ENCODE assay signal across 8 mouse cellular contexts in genomic region chr11:69197743-69198142, GRCm38 (mm10). TPM values are rescaled to one million over a fixed set of nuclear protein-coding genes. Genes with fewer than 3 reads are reported as not detected.
DNase-seq lines count a peak whose midpoint lies in the region; ATAC-seq and TF ChIP-seq lines count a peak whose summit lies in the region.

Alox8 (minus strand) TSS chr11:69197843.

- H3K4me3 ChIP-seq in spleen, adult 2 months (ENCODE audit: extremely low read depth, insufficient read depth, insufficient read length), result peak within 1 kb of the TSS; percentile 2; the same call in 1 of the 2 replicates
- H3K4me3 ChIP-seq in limb, embryonic 13.5 days, result peak within 1 kb of the TSS; percentile 29

- peak within 1 kb of the TSS; percentile 31 for H3K9ac ChIP-seq in limb, embryonic 13.5 days

- no peaks in the 10 kb centered on the region for H3K36me3 ChIP-seq in spleen, adult 2 months (ENCODE audit: control insufficient read depth, insufficient read depth, low read length)
- no peaks in the 10 kb centered on the region for H3K36me3 ChIP-seq in limb, embryonic 13.5 days

- WGBS in spleen, adult 2 months, result 30% methylated on average over 6 of the region's 6 CpGs
- 27% methylated on average over 6 of the region's 6 CpGs for WGBS in limb, embryonic 13.5 days

- H3K9me3 ChIP-seq in limb, embryonic 13.5 days, result no peaks in the 10 kb centered on the region

- no peak for TF ChIP-seq POLR2A in spleen, adult 2 months (IDR thresholded peaks at IDR 0.05; ENCODE audit: low read depth, low read length)

- no peak within 1 kb of the TSS for H3K27ac ChIP-seq in spleen, adult 2 months (ENCODE audit: insufficient read depth, low read length)
- H3K27ac ChIP-seq in limb, embryonic 13.5 days, result no peak within 1 kb of the TSS

- no peak for TF ChIP-seq CTCF in spleen, adult 2 months (IDR thresholded peaks at IDR 0.05; ENCODE audit: extremely low read depth, insufficient read depth, insufficient read length, insufficient replicate concordance)

- peaks cover 4% of the 10 kb centered on the region for H3K27me3 ChIP-seq in spleen, adult 2 months (ENCODE audit: control insufficient read depth, insufficient read depth, low read length)
- peaks cover 58% of the 10 kb centered on the region for H3K27me3 ChIP-seq in limb, embryonic 13.5 days

- DNase-seq in heart, adult 11 months, result peak; percentile 49
- no peak for DNase-seq in heart, adult 8-10 months (ENCODE audit: low spot score)
- no peak for DNase-seq in spleen, adult 2 months (ENCODE audit: low read depth in 1 of 2, low spot score in 2 of 2)
- DNase-seq in spleen, adult 12 weeks (ENCODE audit: low spot score), result no peak
- DNase-seq in right cerebral cortex, postnatal 36 days (ENCODE audit: low spot score in 2 of 2), result no peak
- no peak for DNase-seq in layer of hippocampus, postnatal 10 days (ENCODE audit: low spot score in 2 of 2)
- DNase-seq in spleen, postnatal 10 days (ENCODE audit: low spot score in 2 of 2), result no peak

- no peaks in the 10 kb centered on the region for H3K4me1 ChIP-seq in spleen, adult 2 months (ENCODE audit: control insufficient read depth, insufficient read depth, insufficient read length)
- peaks cover 12% of the 10 kb centered on the region for H3K4me1 ChIP-seq in limb, embryonic 13.5 days

- H3K4me2 ChIP-seq in limb, embryonic 13.5 days (replicated peaks), result peak within 1 kb of the TSS; percentile 58

- no peak for ATAC-seq in limb, embryonic 13.5 days (ENCODE audit: low FRiP score, low read depth)

RNA-seq across cellular contexts. Expression of gene Alox8, which starts in this region (rescaled TPM):
- 1 to 10 TPM in 3 of 4 experiments, under 1 TPM in 1; 0.89 to 1.8 (median 1.2) TPM for total RNA-seq in heart, adult 8-10 months (2022)
- polyA plus RNA-seq in spleen, adult 2 months (2012; rRNA removed), result 0.12 and 0.18 TPM in 2 replicates
- 0.08 and 0.09 TPM in 2 replicates for polyA plus RNA-seq in limb, embryonic 13.5 days (2015; fragmentation: Nextera tagmentation; extraction: Ambion mirVana)
- total RNA-seq in layer of hippocampus, postnatal 10 days (2021), result 1 to 10 TPM; 5.2 to 6.9 TPM
